In genomic region chr6:136827881-136828561, GRCm38 (mm10) we compare ENCODE assay signal across 8 mouse cellular contexts. TPM values are rescaled to one million over a fixed set of nuclear protein-coding genes. Genes with fewer than 3 reads are reported as not detected.
DNase-seq lines count a peak whose midpoint lies in the region; ATAC-seq lines count a peak whose summit lies in the region.

Gene Wbp11, minus strand, starts transcription at chr6:136828233.

- DNase-seq in adrenal gland, adult (ENCODE audit: inconsistent age in 2 of 2, low spot score in 1 of 2), result peak; percentile 97 to 98
- DNase-seq in embryo, embryonic 10.5 days (ENCODE audit: low spot score), result peak; percentile 97
- peak; percentile 96 for DNase-seq in gastrocnemius, postnatal 14 days
- peak; percentile 97 to 98 for DNase-seq in left cerebral cortex, postnatal 10 days (ENCODE audit: extremely low spot score in 1 of 2, low spot score in 2 of 2)
- DNase-seq in right cerebral cortex, postnatal 25 days, result peak; percentile 97
- DNase-seq in urinary bladder, postnatal 4 days (ENCODE audit: low spot score in 2 of 2), result peak; percentile 93 to 95

- peak; percentile 99 for ATAC-seq in inflammation-experienced regulatory T-cells, adult 6 months
- ATAC-seq in megakaryocyte-erythroid progenitor cell, adult 5-6 weeks (replicated peaks; ENCODE audit: low FRiP score, low TSS enrichment, poor library complexity, severe bottlenecking), result peak; percentile 99

- intact Hi-C loops in gastrocnemius, postnatal 14 days (cut with DNase I; ENCODE audit: low total_unique reads), result no loop called here
- intact Hi-C loops in left cerebral cortex, postnatal 10 days (cut with DNase I), result no loop called here

RNA-seq across cellular contexts. Expression of gene Wbp11, which starts in this region (rescaled TPM):
- 10 to 100 TPM; 49.2 to 53.1 TPM for total RNA-seq in gastrocnemius, postnatal 14 days (2021)
- 10 to 100 TPM; 48.1 to 74.9 (median 72.6) TPM for polyA plus RNA-seq in inflammation-experienced regulatory T-cells, adult 6 months (2017; shearing (Covaris generic))
- 100 to 1,000 TPM; 123 to 124 TPM for total RNA-seq in left cerebral cortex, postnatal 10 days (2021)
- total RNA-seq in megakaryocyte-erythroid progenitor cell, adult 5-6 weeks (2014; fragmentation: Nextera tagmentation), result 122 and 137 TPM in 2 replicates
- 57.0 and 70.7 TPM in 2 replicates for total RNA-seq in megakaryocyte-erythroid progenitor cell, adult 5-6 weeks (2017)

Comparison
In these comparisons a context has a peak if more than half of its experiments do, and no peak if none do; other contexts are left out.
1. Peak in every context shown above with its lines: DNase-seq and ATAC-seq.